In genomic region chr5:105585929-105586328, GRCm38 (mm10) we compare ENCODE assay signal across 10 mouse cellular contexts.
DNase-seq lines count a peak whose midpoint lies in the region; ATAC-seq and TF ChIP-seq lines count a peak whose summit lies in the region.
"Had no signal": no experiment of that assay in that cellular context is flagged by ENCODE, and none has a peak within 500 bp of the region (broad histone marks: within the 10 kb centered on the region; RNA-seq: fewer than 3 reads in every experiment).

No protein-coding gene starts in this region.

- H3K27me3 ChIP-seq in heart, embryonic 13.5 days (replicated peaks): no peaks in the 10 kb centered on the region
- H3K27me3 ChIP-seq in neural tube, embryonic 13.5 days: no peaks in the 10 kb centered on the region
- H3K27me3 ChIP-seq in hindbrain, postnatal 0 days (ENCODE audit: insufficient read depth, low read length): no peaks in the 10 kb centered on the region
- H3K27me3 ChIP-seq in stomach, embryonic 16.5 days (ENCODE audit: control insufficient read depth, insufficient read depth, low read length): no peaks in the 10 kb centered on the region
- H3K27me3 ChIP-seq: CH12.LX had no signal

- no peaks in the 10 kb centered on the region for H3K9me3 ChIP-seq in heart, embryonic 13.5 days
- no peaks in the 10 kb centered on the region for H3K9me3 ChIP-seq in neural tube, embryonic 13.5 days
- H3K9me3 ChIP-seq in hindbrain, postnatal 0 days (ENCODE audit: low read length): no peaks in the 10 kb centered on the region
- no peaks in the 10 kb centered on the region for H3K9me3 ChIP-seq in stomach, embryonic 16.5 days (replicated peaks; ENCODE audit: control insufficient read depth, low read length)

- H3K4me1 ChIP-seq in heart, embryonic 13.5 days: peaks cover 57% of the 10 kb centered on the region
- H3K4me1 ChIP-seq in neural tube, embryonic 13.5 days (replicated peaks): peaks cover 17% of the 10 kb centered on the region
- 0 out of 2 replicates have a peak, but pooled peaks cover 3% of the 10 kb centered on the region for H3K4me1 ChIP-seq in hindbrain, postnatal 0 days (ENCODE audit: insufficient read depth, low read length)
- H3K4me1 ChIP-seq in stomach, embryonic 16.5 days (ENCODE audit: control insufficient read depth, insufficient read depth, low read length): 0 out of 2 replicates have a peak, but pooled peaks cover 7% of the 10 kb centered on the region

- WGBS in heart, embryonic 13.5 days: 67% methylated on average over 4 of the region's 4 CpGs
- 57% methylated on average over 4 of the region's 4 CpGs for WGBS in neural tube, embryonic 13.5 days
- WGBS in hindbrain, postnatal 0 days: 28% methylated on average over 4 of the region's 4 CpGs
- 63% methylated on average over 4 of the region's 4 CpGs for WGBS in stomach, embryonic 16.5 days

- DNase-seq in heart, postnatal 10 days: no peak
- no peak for DNase-seq in neural tube, embryonic 10.5 days (ENCODE audit: extremely low spot score, low spot score)
- DNase-seq in hindbrain, postnatal 0 days (ENCODE audit: low spot score): no peak
- DNase-seq in cerebellum, postnatal 10 days: no peak
- no peak for DNase-seq in testis, postnatal 10 days (ENCODE audit: low spot score)
- DNase-seq: thymus, postnatal 4 days had no signal

- H3K36me3 ChIP-seq in heart, embryonic 13.5 days: peaks cover 33% of the 10 kb centered on the region
- peaks cover 7% of the 10 kb centered on the region for H3K36me3 ChIP-seq in neural tube, embryonic 13.5 days
- no peaks in the 10 kb centered on the region for H3K36me3 ChIP-seq in hindbrain, postnatal 0 days (ENCODE audit: insufficient read depth, low read length)
- no peaks in the 10 kb centered on the region for H3K36me3 ChIP-seq in stomach, embryonic 16.5 days (ENCODE audit: control insufficient read depth, insufficient read depth, low read length)

- no peak for ATAC-seq in heart, embryonic 13.5 days (ENCODE audit: extremely low read depth, insufficient number of reproducible peaks, low FRiP score, low TSS enrichment)
- no peak for ATAC-seq in neural tube, embryonic 13.5 days (ENCODE audit: low read depth)
- peak; percentile 77 for ATAC-seq in hindbrain, postnatal 0 days
- ATAC-seq in stomach, embryonic 16.5 days (ENCODE audit: insufficient read depth, low FRiP score): no peak

- TF ChIP-seq CTCF in hindbrain, postnatal 0 days (IDR thresholded peaks at IDR 0.05; ENCODE audit: low read depth): no peak

- no peak overlapping the region for H3K4me2 ChIP-seq in heart, embryonic 13.5 days
- no peak overlapping the region for H3K4me2 ChIP-seq in neural tube, embryonic 13.5 days
- H3K4me2 ChIP-seq in hindbrain, postnatal 0 days (ENCODE audit: low read depth, low read length): no peak overlapping the region
- no peak overlapping the region for H3K4me2 ChIP-seq in stomach, embryonic 16.5 days (ENCODE audit: low read depth, low read length)

- no peak overlapping the region for H3K4me3 ChIP-seq in heart, embryonic 13.5 days
- no peak overlapping the region for H3K4me3 ChIP-seq in neural tube, embryonic 13.5 days
- no peak overlapping the region for H3K4me3 ChIP-seq in hindbrain, postnatal 0 days (ENCODE audit: low read length)
- H3K4me3 ChIP-seq in stomach, embryonic 16.5 days (replicated peaks; ENCODE audit: low read length): no peak overlapping the region

- intact Hi-C loops in heart, postnatal 10 days (cut with DNase I): loop anchor here (5.0 kb wide), 2 partner anchors 36 to 66 kb away; no protein-coding TSS in a partner anchor

- H3K27ac ChIP-seq in heart, embryonic 13.5 days (replicated peaks): peak overlapping the region; percentile 77
- H3K27ac ChIP-seq in neural tube, embryonic 13.5 days (replicated peaks): peak overlapping the region; percentile 57
- H3K27ac ChIP-seq in hindbrain, postnatal 0 days: peak overlapping the region; percentile 62; the same call in 1 of the 2 replicates
- H3K27ac ChIP-seq in stomach, embryonic 16.5 days (ENCODE audit: low read length): peak overlapping the region; percentile 64

- H3K9ac ChIP-seq in heart, embryonic 13.5 days: 0 out of 2 replicates have a peak overlapping the region, but pooled peaks have one; percentile 38
- no peak overlapping the region for H3K9ac ChIP-seq in neural tube, embryonic 13.5 days
- no peak overlapping the region for H3K9ac ChIP-seq in hindbrain, postnatal 0 days (replicated peaks; ENCODE audit: low read length)
- no peak overlapping the region for H3K9ac ChIP-seq in stomach, embryonic 16.5 days (ENCODE audit: low read length)
